Mouse (Mus musculus): ENCODE results near the gene Vps45. TPM values are rescaled to one million over a fixed set of nuclear protein-coding genes. Genes with fewer than 3 reads are reported as not detected.
"Not testable (repeated sequence)": the region's sequence is repeated elsewhere in the genome, so short reads cannot be mapped to it uniquely, and the experiment has no call there.

Gene Vps45
- total and polyA plus RNA-seq, 3 experiments = 20.6 to 92.0 (median 28.9) TPM

- no peaks in the 10 kb centered on the region for H3K9me3 ChIP-seq (replicated peaks; ENCODE audit: insufficient read depth, low read length)
- no peak overlapping the region for H3K9ac ChIP-seq (ENCODE audit: control insufficient read depth, low read depth, low read length, poor library complexity, severe bottlenecking)
- H3K36me3 ChIP-seq (ENCODE audit: control insufficient read depth in 1 of 2, insufficient read depth in 2 of 2, low read length in 2 of 2) = peaks cover 0 to 18% of the 10 kb centered on the region in 2 experiments; a peak in 2 of 4 replicates
- H3K79me2 ChIP-seq (ENCODE audit: control insufficient read depth, insufficient read depth, low read length, poor library complexity) = peaks cover 2% of the 10 kb centered on the region; the same call in 1 of the 2 replicates
- H3K4me1 ChIP-seq (ENCODE audit: control insufficient read depth in 1 of 2, insufficient read depth in 2 of 2, low read length in 2 of 2) = peaks cover 15 to 36% of the 10 kb centered on the region in 2 experiments
- no peaks in the 10 kb centered on the region for H3K27me3 ChIP-seq (ENCODE audit: control insufficient read depth in 1 of 2, insufficient read depth in 2 of 2, low read length in 2 of 2)
- TF ChIP-seq MAZ (IDR thresholded peaks at IDR 0.05; ENCODE audit: low read depth, low read length) = no peak
- peak; percentile 16; the same call in 1 of the 2 replicates for TF ChIP-seq SIN3A (IDR thresholded peaks at IDR 0.05; ENCODE audit: low read length)
- no peak overlapping the region for H3K27ac ChIP-seq (ENCODE audit: control insufficient read depth, low read depth, low read length)
- H3K4me3 ChIP-seq (ENCODE audit: control insufficient read depth in 1 of 2, insufficient read depth in 1 of 2, low read depth in 2 of 2, low read length in 2 of 2) = no peak overlapping the region
- no peak for DNase-seq (ENCODE audit: low read depth, low spot score)
These were observed 102.9 kb downstream of the Vps45 start for GRCm38 (mm10) chr3:95955318-95955717.

DNA sequence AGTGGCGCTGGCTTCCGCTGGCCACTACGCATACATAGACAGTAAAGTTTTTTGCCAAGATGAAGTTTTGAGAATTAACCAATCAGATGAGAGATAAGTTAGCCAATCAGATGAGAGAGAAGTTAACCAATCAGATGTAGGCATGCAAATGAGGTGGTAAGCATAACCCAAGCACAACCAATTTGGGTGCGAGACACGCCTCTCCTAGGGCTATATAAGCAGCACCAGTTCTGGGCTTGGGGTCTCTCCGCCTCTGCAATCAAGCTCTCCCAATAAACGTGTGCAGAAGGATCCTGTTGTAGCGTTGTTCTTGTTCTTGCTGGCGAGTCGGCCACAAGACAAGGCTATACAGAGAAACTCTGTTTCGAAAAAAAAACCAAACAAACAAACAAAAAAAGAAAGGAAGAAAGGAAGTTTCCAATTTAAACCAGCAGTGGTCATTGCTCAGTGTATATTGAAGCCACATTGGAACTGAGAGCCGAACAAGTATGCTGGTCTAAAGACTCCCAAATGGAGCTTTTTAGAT is 103.6 kb downstream of the Vps45 start:
- H3K9me3 ChIP-seq (replicated peaks; ENCODE audit: insufficient read depth, low read length); H3K4me3 ChIP-seq (ENCODE audit: control insufficient read depth in 1 of 2, insufficient read depth in 1 of 2, low read depth in 2 of 2, low read length in 2 of 2); H3K27me3 ChIP-seq (ENCODE audit: control insufficient read depth in 1 of 2, insufficient read depth in 2 of 2, low read length in 2 of 2); H3K9ac ChIP-seq (ENCODE audit: control insufficient read depth, low read depth, low read length, poor library complexity, severe bottlenecking); H3K79me2 ChIP-seq (ENCODE audit: control insufficient read depth, insufficient read depth, low read length, poor library complexity); H3K27ac ChIP-seq (ENCODE audit: control insufficient read depth, low read depth, low read length): not testable (repeated sequence)
- peak; percentile 52 for DNase-seq (ENCODE audit: low read depth, low spot score)
- TF ChIP-seq ZMIZ1 (IDR thresholded peaks at IDR 0.05; ENCODE audit: low read depth, low read length) = peak; percentile 68; the same call in 1 of the 2 replicates
- peak in 1 of 2 experiments; percentile 64; a peak in 2 of 4 replicates for TF ChIP-seq POLR2A (IDR thresholded peaks at IDR 0.05; ENCODE audit: control insufficient read depth in 1 of 2, insufficient read depth in 1 of 2, low read depth in 1 of 2, low read length in 2 of 2, poor library complexity in 1 of 2)
- TF ChIP-seq TBP (IDR thresholded peaks at IDR 0.05; ENCODE audit: low read depth, low read length) = peak; percentile 95
- peak; percentile 60 for TF ChIP-seq NELFE (IDR thresholded peaks at IDR 0.05; ENCODE audit: low read depth, low read length)
- Histone ChIP-seq H3K36me3 (ENCODE audit: control insufficient read depth in 1 of 2, insufficient read depth in 2 of 2, low read length in 2 of 2) (peaks cover 0 to 19% of the 10 kb centered on the region in 2 experiments; a peak in 2 of 4 replicates), H3K4me1 (ENCODE audit: control insufficient read depth in 1 of 2, insufficient read depth in 2 of 2, low read length in 2 of 2) (peaks cover 15 to 36% of the 10 kb centered on the region in 2 experiments)

GRCm38 (mm10) chr3:95953522-95953921 is 104.7 kb downstream of the Vps45 start:
- TF ChIP-seq SMC3 (IDR thresholded peaks at IDR 0.05; ENCODE audit: low read depth, low read length) = no peak
- no peak for TF ChIP-seq NELFE (IDR thresholded peaks at IDR 0.05; ENCODE audit: low read depth, low read length)
- no peak for TF ChIP-seq TCF12 (IDR thresholded peaks at IDR 0.05; ENCODE audit: low read depth, low read length)
- no peak for TF ChIP-seq ZMIZ1 (IDR thresholded peaks at IDR 0.05; ENCODE audit: low read depth, low read length)
- no peak for TF ChIP-seq USF1 (IDR thresholded peaks at IDR 0.05; ENCODE audit: low read depth, low read length)
- TF ChIP-seq ELF1 (IDR thresholded peaks at IDR 0.05; ENCODE audit: low read depth, low read length) = no peak
- Histone ChIP-seq H3K4me3 (ENCODE audit: control insufficient read depth in 1 of 2, insufficient read depth in 1 of 2, low read depth in 2 of 2, low read length in 2 of 2) (no peak overlapping the region), H3K27me3 (ENCODE audit: control insufficient read depth in 1 of 2, insufficient read depth in 2 of 2, low read length in 2 of 2) (no peaks in the 10 kb centered on the region), H3K9ac (ENCODE audit: control insufficient read depth, low read depth, low read length, poor library complexity, severe bottlenecking) (no peak overlapping the region), H3K79me2 (ENCODE audit: control insufficient read depth, insufficient read depth, low read length, poor library complexity) (peaks cover 2% of the 10 kb centered on the region; the same call in 1 of the 2 replicates), H3K36me3 (ENCODE audit: control insufficient read depth in 1 of 2, insufficient read depth in 2 of 2, low read length in 2 of 2) (peaks cover 0 to 31% of the 10 kb centered on the region in 2 experiments; a peak in 2 of 4 replicates), H3K9me3 (replicated peaks; ENCODE audit: insufficient read depth, low read length) (no peaks in the 10 kb centered on the region), H3K27ac (ENCODE audit: control insufficient read depth, low read depth, low read length) (no peak overlapping the region), H3K4me1 (ENCODE audit: control insufficient read depth in 1 of 2, insufficient read depth in 2 of 2, low read length in 2 of 2) (peaks cover 15 to 46% of the 10 kb centered on the region in 2 experiments)
- DNase-seq (ENCODE audit: low read depth, low spot score) = no peak
